Mouse (Mus musculus) adrenal gland, adult 18-20 months (tissue): ENCODE results near the gene Pfpl. TPM values are rescaled to one million over a fixed set of nuclear protein-coding genes. Genes with fewer than 3 reads are reported as not detected.

Experiments
- DNase-seq, 2 experiments: peaks; one replicate each; pipeline ENCODE4 v3.0.0; 2021 to 2022; ENCODE audit warnings: low spot score in 2 of 2
- total RNA-seq, 2 experiments: library from RNA; stranded (reverse); gene quantifications; 1 replicate in 1 of 2; 2 replicates in 1 of 2; pipeline ENCODE4 v1.2.3; 2021

Gene Pfpl
- total RNA-seq, 2 experiments from 2014 or later: not detected

DNA sequence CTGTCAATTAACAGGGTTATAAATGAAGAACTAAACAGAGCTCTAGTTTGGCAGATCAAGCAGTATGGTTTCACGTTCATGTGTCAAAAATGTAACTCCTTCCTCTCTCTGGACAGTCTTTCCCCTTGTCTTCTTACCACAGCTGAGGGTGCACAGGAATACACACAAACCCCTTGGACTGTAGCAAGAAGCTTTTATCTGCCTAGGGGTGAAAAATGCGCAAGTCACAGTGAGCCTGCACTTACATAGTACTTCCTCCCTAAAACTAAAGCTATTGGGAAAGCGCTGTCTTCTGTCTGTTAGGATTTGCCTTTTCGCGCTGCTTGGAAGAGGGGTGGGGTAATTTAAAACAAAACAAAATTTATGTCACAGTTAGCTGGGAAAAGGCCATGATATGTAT lies 36.4 kb downstream of the Pfpl start:
- DNase-seq: no peak

DNA sequence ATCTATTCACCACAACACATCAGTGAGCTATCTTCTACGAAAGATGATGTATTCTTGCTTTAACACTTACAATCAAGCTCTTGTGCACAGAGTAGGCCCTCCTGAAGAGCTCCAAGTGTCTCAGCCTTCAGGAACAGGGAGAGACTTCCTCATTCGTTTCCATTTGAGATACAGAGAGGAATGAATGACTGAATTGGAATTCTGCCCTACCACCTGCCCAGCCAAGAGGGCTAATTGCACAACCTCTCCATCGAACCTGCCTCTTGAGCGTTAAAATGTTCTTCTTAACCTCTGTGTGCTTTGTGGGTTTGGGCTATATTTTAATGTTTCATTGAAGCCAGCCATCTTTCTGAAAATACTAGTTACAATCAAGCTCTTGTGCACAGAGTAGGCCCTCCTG lies 37.0 kb downstream of the Pfpl start:
- no peak for DNase-seq

DNA sequence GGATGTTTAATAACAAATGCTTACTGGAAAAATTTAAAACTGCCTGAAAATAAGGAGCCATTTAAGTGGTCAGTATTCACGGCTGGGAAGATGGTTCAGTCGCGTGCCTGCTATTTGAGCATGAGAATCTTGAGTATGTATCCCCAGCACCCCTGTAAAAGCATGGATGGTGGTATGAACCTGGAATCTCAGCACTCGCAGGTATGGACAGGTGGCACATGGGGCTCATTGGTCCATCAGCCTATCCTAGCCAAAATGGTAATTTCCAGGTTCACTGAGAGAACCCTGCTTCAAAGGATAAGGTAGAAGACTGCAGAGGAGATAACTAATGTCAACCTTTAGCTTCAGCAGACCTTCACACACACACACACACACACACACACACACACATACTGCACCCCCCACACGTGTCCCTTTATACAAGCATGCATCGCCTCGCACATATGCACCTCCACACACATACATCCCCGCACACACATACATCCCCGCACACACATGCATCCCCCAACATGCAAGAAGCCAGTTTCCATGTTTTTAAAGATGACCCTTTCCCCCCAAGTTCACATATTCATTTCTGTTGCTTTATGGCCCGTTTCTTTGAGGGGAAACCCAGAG lies 37.9 kb downstream of the Pfpl start:
- no peak for DNase-seq

DNA sequence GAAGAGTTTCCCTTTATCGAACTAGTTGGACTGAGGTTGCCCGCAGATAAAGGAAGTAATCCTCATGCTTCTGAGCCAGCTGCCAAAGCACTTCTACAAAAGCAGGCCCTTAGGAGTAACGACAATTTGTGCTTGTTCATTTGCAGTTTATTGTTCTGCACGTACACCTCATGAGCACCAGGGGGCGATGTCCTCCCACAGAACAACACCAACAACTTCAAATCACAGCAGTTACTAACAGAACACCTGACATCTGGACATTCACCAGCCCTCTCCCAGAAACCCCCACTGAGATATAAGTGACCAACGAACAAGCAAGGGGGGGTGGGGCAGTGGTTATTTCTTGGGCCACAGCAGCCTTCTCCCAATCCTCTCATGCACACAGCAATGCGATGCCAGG lies 38.5 kb downstream of the Pfpl start:
- peak; percentile 60 to 62 for DNase-seq

DNA sequence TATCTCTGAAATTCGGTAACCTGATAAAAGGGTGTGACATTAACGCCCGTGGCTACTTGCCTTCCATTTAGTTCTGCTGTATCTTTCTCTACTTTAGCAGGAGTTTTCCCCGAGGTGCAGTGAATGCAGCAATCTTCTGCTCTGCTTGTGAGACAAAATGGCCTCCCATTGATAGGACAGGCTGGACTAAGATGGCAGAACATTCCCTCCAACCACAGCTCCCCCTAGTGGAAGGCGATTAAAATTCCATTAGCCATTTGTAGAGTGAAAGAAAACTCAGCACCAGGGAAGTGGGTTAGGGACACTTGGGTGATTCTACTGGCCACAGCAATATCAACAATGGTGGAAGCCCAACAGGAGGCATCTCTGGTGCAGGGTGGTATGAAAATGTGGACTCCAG lies 39.7 kb downstream of the Pfpl start:
- DNase-seq: no peak

DNA sequence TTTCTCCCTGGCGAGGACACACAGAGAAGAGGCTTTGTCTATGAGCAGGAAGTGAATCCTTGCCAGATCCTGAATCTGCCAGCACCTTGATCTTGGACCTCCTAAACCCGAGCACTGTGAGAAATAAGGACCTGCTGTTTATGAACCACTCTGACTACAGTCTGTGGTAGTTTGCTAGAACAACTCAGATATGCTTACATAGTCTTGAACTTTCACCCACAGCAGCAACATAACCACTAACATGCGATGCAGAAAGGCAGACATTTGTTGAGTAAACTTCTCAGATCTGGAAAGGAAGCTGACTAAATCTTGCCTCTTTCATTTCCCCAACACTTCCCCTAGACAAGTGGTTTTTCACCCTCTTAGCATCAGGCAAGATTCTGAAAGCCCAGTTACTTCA lies 44.2 kb downstream of the Pfpl start:
- DNase-seq: no peak

DNA sequence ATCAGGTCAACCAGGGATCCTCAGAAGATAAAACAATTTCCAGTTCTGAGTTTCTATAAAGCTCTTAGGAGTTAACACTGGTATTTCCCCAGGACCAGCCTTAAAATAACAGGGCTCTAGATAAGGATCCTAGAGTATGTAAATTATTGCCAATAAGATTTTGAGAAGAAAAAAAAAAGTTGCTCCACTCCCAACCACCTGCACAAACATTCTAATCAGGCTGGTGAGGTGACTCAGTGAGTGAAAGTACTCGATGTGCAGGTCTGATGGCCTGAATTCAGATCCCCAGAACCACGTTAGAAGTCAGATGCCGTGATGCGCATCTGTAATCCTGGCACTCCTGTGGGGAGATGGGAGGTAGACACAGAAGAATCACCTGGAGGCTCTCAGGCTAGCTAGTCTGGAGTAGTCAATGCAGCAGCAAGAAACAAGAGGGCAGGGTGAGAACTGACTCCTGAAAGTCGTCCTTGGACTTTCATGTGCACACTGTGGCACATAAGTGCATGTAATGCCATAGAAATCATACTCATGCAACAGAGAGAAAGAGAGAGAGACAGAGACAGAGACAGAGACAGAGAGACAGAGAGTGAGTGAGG lies 44.8 kb downstream of the Pfpl start:
- DNase-seq: no peak

DNA sequence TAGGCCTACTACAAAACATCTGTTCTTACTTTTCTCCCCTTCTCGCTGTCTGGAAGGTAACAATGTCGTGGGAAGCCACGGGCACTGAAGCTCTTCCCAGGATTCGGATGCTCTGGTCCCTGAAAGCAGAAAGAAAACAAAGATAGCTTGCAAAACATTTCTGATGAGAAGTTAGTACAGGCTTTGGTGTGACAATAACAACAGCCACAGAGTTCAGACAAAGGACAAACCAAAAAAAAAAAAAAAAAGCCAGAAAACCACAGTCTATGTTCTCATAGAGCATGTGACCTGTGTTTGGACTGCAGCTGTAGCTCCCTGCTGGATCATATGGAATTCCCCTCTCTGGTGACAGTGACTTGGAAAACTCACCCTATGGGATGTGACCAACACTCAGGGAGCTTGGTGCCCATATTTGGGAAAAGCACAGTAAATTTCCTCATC lies 45.5 kb downstream of the Pfpl start:
- DNase-seq: no peak

DNA sequence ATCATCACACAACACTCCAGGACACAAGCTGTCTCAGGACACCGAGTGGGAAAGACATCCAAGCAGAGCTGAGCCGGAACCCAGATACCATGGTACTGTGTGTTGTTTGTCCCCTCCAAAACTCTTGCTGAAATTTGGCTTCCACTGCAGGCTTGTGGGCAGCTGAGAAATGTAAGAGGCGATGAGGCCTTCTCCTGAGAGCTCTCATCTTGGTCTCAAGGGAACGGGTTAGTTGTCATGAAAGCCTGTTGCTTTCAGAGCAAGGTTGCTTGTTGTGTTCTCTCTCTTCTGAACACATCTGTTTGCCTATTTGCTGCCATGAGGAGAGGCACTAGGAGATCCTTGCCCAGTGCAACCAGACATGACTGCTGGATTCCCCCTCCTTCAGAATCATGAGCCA lies 46.2 kb downstream of the Pfpl start:
- no peak for DNase-seq

DNA sequence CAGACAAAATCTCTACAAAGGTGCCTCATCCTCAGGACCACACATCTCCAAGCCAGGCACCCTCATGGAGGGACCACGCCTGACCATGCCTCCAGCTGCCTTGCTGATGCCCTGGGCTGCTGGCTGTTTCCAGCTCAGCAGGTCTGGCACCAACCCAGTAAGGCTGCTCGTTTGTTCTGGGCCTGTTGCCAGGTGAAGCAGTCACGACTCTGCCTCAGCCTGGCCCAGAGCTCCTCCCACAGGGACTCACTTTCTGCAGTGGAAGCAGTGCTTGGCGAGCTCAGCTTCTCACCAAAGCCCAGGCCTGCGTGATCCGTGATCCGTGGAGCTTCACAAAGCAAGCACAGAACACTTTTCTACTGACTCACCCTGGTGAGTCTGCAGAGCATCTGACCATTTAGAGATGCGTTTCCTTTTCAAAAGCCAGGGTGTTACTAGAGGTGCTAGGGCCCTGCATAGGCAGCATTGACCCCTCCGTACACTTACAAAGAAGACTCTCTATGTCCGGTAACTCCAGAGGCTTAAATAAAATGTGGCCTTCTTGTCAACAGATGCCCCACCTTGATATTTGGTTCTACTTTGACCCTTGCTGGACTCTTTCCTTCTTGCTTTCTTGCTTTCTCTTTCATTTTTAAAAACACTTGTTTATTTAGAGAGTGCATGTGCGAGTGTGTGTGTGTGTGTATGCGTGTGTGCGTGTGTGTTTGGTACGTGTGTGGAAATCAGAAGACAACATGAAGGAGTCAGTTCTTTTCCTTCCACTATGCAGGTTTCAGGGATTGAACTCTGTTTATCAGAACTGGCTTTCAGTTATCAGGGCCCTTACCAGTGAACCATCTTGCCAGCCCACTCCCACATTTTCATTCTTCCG lies 47.9 kb downstream of the Pfpl start:
- DNase-seq: peak; percentile 85 to 87

DNA sequence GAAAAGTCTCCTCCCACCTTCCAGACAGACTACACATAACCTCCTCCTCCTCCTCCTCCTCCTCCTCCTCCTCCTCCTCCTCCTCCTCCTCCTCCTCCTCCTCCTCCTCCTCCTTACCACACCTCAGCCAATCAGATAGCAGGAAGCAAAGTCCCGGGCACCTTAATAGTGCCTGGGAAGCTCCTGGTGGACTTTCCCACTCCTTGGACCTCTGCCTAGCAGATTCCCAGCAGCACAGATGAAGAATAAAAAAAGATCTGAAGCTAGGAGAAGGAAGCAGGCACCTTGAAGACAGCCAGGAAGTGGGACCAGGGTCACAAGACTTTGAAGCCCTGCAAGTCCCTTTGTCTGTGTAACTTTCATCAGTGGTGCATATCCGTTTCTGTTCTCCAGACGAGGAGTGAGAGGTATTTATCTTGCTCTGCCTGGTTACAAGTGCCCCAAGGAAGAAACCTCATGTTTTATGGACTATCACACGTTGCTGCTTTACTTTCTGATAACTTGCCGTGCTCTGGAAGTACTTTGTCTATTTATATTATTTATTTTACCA lies 49.1 kb downstream of the Pfpl start:
- DNase-seq: no peak

DNA sequence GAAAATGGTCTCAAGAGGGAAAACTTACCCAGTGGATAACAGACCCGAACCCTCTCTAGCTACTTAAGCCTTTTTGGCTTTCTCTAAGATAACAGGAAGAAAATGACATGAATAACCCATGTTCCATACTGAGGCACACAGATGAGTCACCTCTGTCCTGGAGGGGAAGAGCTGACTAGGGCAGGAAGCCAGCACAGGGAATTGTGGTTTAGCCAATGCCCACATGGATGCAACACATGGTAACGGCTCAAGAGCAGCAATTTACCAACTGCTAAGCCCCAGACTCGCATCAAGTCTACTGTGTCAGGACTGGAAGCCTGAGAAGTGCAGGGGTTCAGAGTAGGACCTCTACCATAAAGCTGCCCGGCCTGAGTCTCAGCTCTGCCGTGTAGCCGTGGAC lies 50.7 kb downstream of the Pfpl start:
- no peak for DNase-seq

Other genes starting within 250 kb of the Pfpl start
- not detected for gene Olfr1431, start 227.3 kb upstream of the Pfpl start, total RNA-seq
- gene Olfr1432, start 195.3 kb upstream of the Pfpl start, total RNA-seq: not detected
- not detected for gene Olfr262, start 186.2 kb upstream of the Pfpl start, total RNA-seq
- not detected for gene Olfr235, start 166.9 kb upstream of the Pfpl start, total RNA-seq
- not detected for gene Olfr1434, start 148.1 kb upstream of the Pfpl start, total RNA-seq
- not detected for gene Olfr1436, start 128.8 kb upstream of the Pfpl start, total RNA-seq
- gene Olfr1437, start 102.8 kb upstream of the Pfpl start, total RNA-seq: not detected
- not detected for gene Olfr1438-ps1, start 92.0 kb upstream of the Pfpl start, total RNA-seq
- not detected for gene Olfr1440, start 40.6 kb upstream of the Pfpl start, total RNA-seq
- gene Olfr1441, start 10.5 kb upstream of the Pfpl start, total RNA-seq: not detected
- 10 to 100 TPM; 31.6 to 57.3 TPM for gene Mpeg1, start 32.9 kb downstream of the Pfpl start, total RNA-seq
- 10 to 100 TPM; 14.7 to 30.5 TPM for gene Dtx4, start 73.5 kb downstream of the Pfpl start, total RNA-seq
- 1 to 10 TPM; 3.2 to 4.8 TPM for gene Fam111a, start 117.8 kb downstream of the Pfpl start, total RNA-seq
- not detected for gene Gm4952, start 172.1 kb downstream of the Pfpl start, total RNA-seq
- gene Glyat, start 205.4 kb downstream of the Pfpl start, total RNA-seq: under 1 TPM in 1 of 2 experiments, not detected in 1; 0.17 TPM
- gene Olfr1442, start 242.5 kb downstream of the Pfpl start, total RNA-seq: not detected